Mouse (Mus musculus) hindbrain, embryonic 15.5 days (tissue): Measurements from ENCODE around the gene Relch. TPM values are rescaled to one million over a fixed set of nuclear protein-coding genes. Genes with fewer than 3 reads are reported as not detected.
"Not testable (repeated sequence)": the region's sequence is repeated elsewhere in the genome, so short reads cannot be mapped to it uniquely, and the experiment has no call there.

Experiments
- ATAC-seq: fragments of 200-750 bp; cut with Nextera tagmentation; 2 replicates; pipeline ENCODE4 v1.8.0; 2017; ENCODE audit warnings: low read depth, moderate number of reproducible peaks, moderate TSS enrichment; ENCODE audit not compliant: low FRiP score
- H3K27ac ChIP-seq: fragments of 300-500 bp; sonication (generic); replicated peaks from 2 replicates; pipeline ENCODE4 v1.5.1; 2015; ENCODE audit warnings: mild to moderate bottlenecking, inconsistent platforms
- H3K27me3 ChIP-seq: fragments of 300-500 bp; sonication (generic); 2 replicates; pipeline ENCODE4 v1.6.1; 2015; ENCODE audit warnings: control low read depth, inconsistent platforms
- H3K36me3 ChIP-seq: fragments of 300-500 bp; sonication (generic); 2 replicates; pipeline ENCODE4 v1.6.1; 2015; ENCODE audit warnings: control low read depth, inconsistent platforms
- H3K4me1 ChIP-seq: fragments of 300-500 bp; sonication (generic); replicated peaks from 2 replicates; pipeline ENCODE4 v1.6.1; 2015; ENCODE audit warnings: control low read depth, inconsistent platforms
- H3K4me2 ChIP-seq: fragments of 300-500 bp; sonication (generic); 2 replicates; pipeline ENCODE4 v1.6.1; 2015; ENCODE audit warnings: moderate library complexity, mild to moderate bottlenecking, inconsistent platforms
- H3K4me3 ChIP-seq: fragments of 300-500 bp; sonication (generic); 2 replicates; pipeline ENCODE4 v1.5.1; 2015; ENCODE audit warnings: mild to moderate bottlenecking, inconsistent platforms
- H3K9ac ChIP-seq: fragments of 300-500 bp; sonication (generic); 2 replicates; pipeline ENCODE4 v1.6.1; 2015; ENCODE audit warnings: inconsistent platforms
- H3K9me3 ChIP-seq: fragments of 300-500 bp; sonication (generic); 2 replicates; pipeline ENCODE4 v1.6.1; 2016; ENCODE audit warnings: control low read depth, inconsistent platforms
- WGBS: fragments of 180-500 bp; shearing (Covaris S2); methylation state at CpG from one replicate; pipeline ENCODE4 v1.1.7; 2015; 5-methylcytosine and 5-hydroxymethylcytosine counted together
- polyA plus RNA-seq: library from polyadenylated mRNA; unstranded; fragments of >200 nt; fragmentation: Nextera tagmentation; extraction: Ambion mirVana; gene quantifications from 2 replicates; pipeline ENCODE4 v1.2.1, GENCODE M21; 2015

The Relch gene
- polyA plus RNA-seq, 1 experiment from 2014 or later = 44.1 TPM

- no peak for ATAC-seq
- H3K9ac ChIP-seq = no peak overlapping the region
- H3K36me3 ChIP-seq = peaks cover 11% of the 10 kb centered on the region
- H3K27ac ChIP-seq = no peak overlapping the region
- 93% methylated on average over 2 of the region's 2 CpGs for WGBS
- no peaks in the 10 kb centered on the region for H3K27me3 ChIP-seq
- H3K9me3 ChIP-seq = no peaks in the 10 kb centered on the region
- H3K4me2 ChIP-seq = no peak overlapping the region
- no peak overlapping the region for H3K4me3 ChIP-seq
- H3K4me1 ChIP-seq = no peaks in the 10 kb centered on the region
Observed at GRCm38 (mm10) chr1:105695581-105695980, 31.9 kb downstream of the Relch start.

GRCm38 (mm10) chr1:105700984-105701530 lies 37.4 kb downstream of the Relch start:
- Histone ChIP-seq H3K36me3 (peaks cover 12% of the 10 kb centered on the region), H3K27me3 (no peaks in the 10 kb centered on the region), H3K27ac (no peak overlapping the region), H3K4me2 (no peak overlapping the region), H3K4me1 (no peaks in the 10 kb centered on the region), H3K9ac (no peak overlapping the region), H3K4me3 (no peak overlapping the region), H3K9me3 (no peaks in the 10 kb centered on the region)
- no peak for ATAC-seq
- 90% methylated on average over 4 of the region's 4 CpGs for WGBS

GRCm38 (mm10) chr1:105709415-105709814 lies 45.8 kb downstream of the Relch start:
- Histone ChIP-seq H3K4me1 (no peaks in the 10 kb centered on the region), H3K4me3 (no peak overlapping the region), H3K36me3 (peaks cover 24% of the 10 kb centered on the region), H3K4me2 (no peak overlapping the region), H3K9ac (no peak overlapping the region), H3K9me3 (no peaks in the 10 kb centered on the region), H3K27me3 (no peaks in the 10 kb centered on the region), H3K27ac (no peak overlapping the region)
- ATAC-seq = no peak
- WGBS = 86% methylated on average over 2 of the region's 2 CpGs

- H3K36me3 ChIP-seq = peaks cover 27% of the 10 kb centered on the region
- H3K27me3 ChIP-seq = no peaks in the 10 kb centered on the region
- ATAC-seq = no peak
- 41% methylated on average over 1 of the region's 1 CpGs for WGBS
- no peak overlapping the region for H3K27ac ChIP-seq
- H3K4me1 ChIP-seq = no peaks in the 10 kb centered on the region
- no peak overlapping the region for H3K4me3 ChIP-seq
- no peak overlapping the region for H3K9ac ChIP-seq
- H3K9me3 ChIP-seq = no peaks in the 10 kb centered on the region
- H3K4me2 ChIP-seq = no peak overlapping the region
Observed at GRCm38 (mm10) chr1:105711227-105711626, 47.6 kb downstream of the Relch start.

- no peaks in the 10 kb centered on the region for H3K9me3 ChIP-seq
- H3K27ac ChIP-seq = no peak overlapping the region
- no peak overlapping the region for H3K4me2 ChIP-seq
- no peaks in the 10 kb centered on the region for H3K4me1 ChIP-seq
- no peaks in the 10 kb centered on the region for H3K27me3 ChIP-seq
- no peak overlapping the region for H3K9ac ChIP-seq
- no peak for ATAC-seq
- WGBS = 97% methylated on average over 2 of the region's 2 CpGs
- H3K36me3 ChIP-seq = peaks cover 22% of the 10 kb centered on the region; the same call in 1 of the 2 replicates
- H3K4me3 ChIP-seq = no peak overlapping the region
Observed at GRCm38 (mm10) chr1:105712822-105713221, 49.2 kb downstream of the Relch start.

- peaks cover 31% of the 10 kb centered on the region for H3K36me3 ChIP-seq
- WGBS = 96% methylated on average over 1 of the region's 1 CpGs
Observed at GRCm38 (mm10) chr1:105718358-105718757, 54.7 kb downstream of the Relch start.

GRCm38 (mm10) chr1:105729246-105729645 lies 65.6 kb downstream of the Relch start:
- H3K4me2 ChIP-seq, H3K9ac ChIP-seq, H3K4me1 ChIP-seq, H3K27me3 ChIP-seq, H3K27ac ChIP-seq, ATAC-seq, H3K9me3 ChIP-seq, H3K4me3 ChIP-seq: not testable (repeated sequence)
- H3K36me3 ChIP-seq = peaks cover 27% of the 10 kb centered on the region
- WGBS = 97% methylated on average over 13 of the region's 13 CpGs

More at GRCm38 (mm10) chr1:105718358-105718757, 54.7 kb downstream of the Relch start:
- Histone ChIP-seq H3K4me3 (no peak overlapping the region), H3K9ac (no peak overlapping the region), H3K4me1 (no peaks in the 10 kb centered on the region), H3K27me3 (no peaks in the 10 kb centered on the region), H3K9me3 (no peaks in the 10 kb centered on the region), H3K4me2 (no peak overlapping the region), H3K27ac (no peak overlapping the region)
- ATAC-seq = no peak

- Histone ChIP-seq H3K27ac (no peak overlapping the region), H3K4me1 (no peaks in the 10 kb centered on the region), H3K36me3 (peaks cover 24% of the 10 kb centered on the region), H3K4me2 (no peak overlapping the region), H3K4me3 (no peak overlapping the region), H3K27me3 (no peaks in the 10 kb centered on the region), H3K9me3 (no peaks in the 10 kb centered on the region), H3K9ac (no peak overlapping the region)
- WGBS = 70% methylated on average over 3 of the region's 3 CpGs
- no peak for ATAC-seq
Observed at GRCm38 (mm10) chr1:105735318-105735717, 71.7 kb downstream of the Relch start.

- no peaks in the 10 kb centered on the region for H3K27me3 ChIP-seq
- H3K9ac ChIP-seq = no peak overlapping the region
- ATAC-seq = no peak
- H3K4me2 ChIP-seq = no peak overlapping the region
- no peak overlapping the region for H3K27ac ChIP-seq
- peaks cover 44% of the 10 kb centered on the region for H3K36me3 ChIP-seq
- H3K4me3 ChIP-seq = no peak overlapping the region
- no peaks in the 10 kb centered on the region for H3K4me1 ChIP-seq
- WGBS = 94% methylated on average over 6 of the region's 6 CpGs
- H3K9me3 ChIP-seq = no peaks in the 10 kb centered on the region
Observed at GRCm38 (mm10) chr1:105738334-105738733, 74.7 kb downstream of the Relch start.

- H3K27ac ChIP-seq = no peak overlapping the region
- no peaks in the 10 kb centered on the region for H3K9me3 ChIP-seq
- no peaks in the 10 kb centered on the region for H3K27me3 ChIP-seq
- ATAC-seq = no peak
- H3K9ac ChIP-seq = no peak overlapping the region
- no peak overlapping the region for H3K4me3 ChIP-seq
- H3K4me2 ChIP-seq = no peak overlapping the region
- peaks cover 48% of the 10 kb centered on the region for H3K36me3 ChIP-seq
- no peaks in the 10 kb centered on the region for H3K4me1 ChIP-seq
Observed at GRCm38 (mm10) chr1:105739493-105739892, 75.8 kb downstream of the Relch start.

GRCm38 (mm10) chr1:105742481-105742880 lies 78.8 kb downstream of the Relch start:
- Histone ChIP-seq H3K27me3 (no peaks in the 10 kb centered on the region), H3K9ac (no peak overlapping the region), H3K4me1 (no peaks in the 10 kb centered on the region), H3K4me2 (no peak overlapping the region), H3K36me3 (peaks cover 53% of the 10 kb centered on the region), H3K9me3 (no peaks in the 10 kb centered on the region), H3K27ac (no peak overlapping the region), H3K4me3 (no peak overlapping the region)
- no peak for ATAC-seq
- 91% methylated on average over 1 of the region's 1 CpGs for WGBS

GRCm38 (mm10) chr1:105746444-105746843 lies 82.8 kb downstream of the Relch start:
- no peak overlapping the region for H3K4me3 ChIP-seq
- WGBS = 91% methylated on average over 1 of the region's 1 CpGs
- H3K4me2 ChIP-seq = no peak overlapping the region
- no peak overlapping the region for H3K27ac ChIP-seq
- peaks cover 59% of the 10 kb centered on the region for H3K36me3 ChIP-seq
- no peaks in the 10 kb centered on the region for H3K9me3 ChIP-seq
- no peak overlapping the region for H3K9ac ChIP-seq
- no peak for ATAC-seq
- H3K27me3 ChIP-seq = no peaks in the 10 kb centered on the region
- H3K4me1 ChIP-seq = no peaks in the 10 kb centered on the region
